Mouse (Mus musculus) ES-CJ7 (cell line): ENCODE results near the gene Pde8b.

ENCODE experiments used
- DNase-seq: peaks from one replicate; pipeline ENCODE4 v3.0.0; 2011; ENCODE audit warnings: low read depth, low spot score

Gene Pde8b

GRCm38 (mm10) chr13:95030828-95031227 lies 219.3 kb downstream of the Pde8b start:
- DNase-seq, result no peak

GRCm38 (mm10) chr13:95020216-95020615 lies 229.9 kb downstream of the Pde8b start:
- DNase-seq, result no peak

- no peak for DNase-seq
Measured at GRCm38 (mm10) chr13:95019345-95019744, 230.8 kb downstream of the Pde8b start.

- DNase-seq, result peak; percentile 78
Measured at GRCm38 (mm10) chr13:95017916-95018315, 232.2 kb downstream of the Pde8b start.

GRCm38 (mm10) chr13:95017278-95017677 lies 232.9 kb downstream of the Pde8b start:
- no peak for DNase-seq

- DNase-seq, result no peak
Measured at GRCm38 (mm10) chr13:95011546-95012257, 238.4 kb downstream of the Pde8b start.

- no peak for DNase-seq
Measured at GRCm38 (mm10) chr13:95009261-95009660, 240.9 kb downstream of the Pde8b start.

GRCm38 (mm10) chr13:95007281-95007680 lies 242.9 kb downstream of the Pde8b start:
- DNase-seq, result no peak

- no peak for DNase-seq
Measured at GRCm38 (mm10) chr13:94990516-94990915, 259.6 kb downstream of the Pde8b start.

GRCm38 (mm10) chr13:94979081-94979480 lies 271.1 kb downstream of the Pde8b start:
- no peak for DNase-seq

GRCm38 (mm10) chr13:94976219-94977186 lies 273.6 kb downstream of the Pde8b start, which contains the start of gene Wdr41:
Wdr41 (plus strand) TSS chr13:94976344.
- peak; percentile 95 for DNase-seq

GRCm38 (mm10) chr13:94975828-94976218 lies 274.3 kb downstream of the Pde8b start:
- DNase-seq, result no peak
